Mouse (Mus musculus): ENCODE data around the gene Olfr1280.
"Not testable (repeated sequence)": the region's sequence is repeated elsewhere in the genome, so short reads cannot be mapped to it uniquely, and the experiment has no call there.

The Olfr1280 gene

DNA sequence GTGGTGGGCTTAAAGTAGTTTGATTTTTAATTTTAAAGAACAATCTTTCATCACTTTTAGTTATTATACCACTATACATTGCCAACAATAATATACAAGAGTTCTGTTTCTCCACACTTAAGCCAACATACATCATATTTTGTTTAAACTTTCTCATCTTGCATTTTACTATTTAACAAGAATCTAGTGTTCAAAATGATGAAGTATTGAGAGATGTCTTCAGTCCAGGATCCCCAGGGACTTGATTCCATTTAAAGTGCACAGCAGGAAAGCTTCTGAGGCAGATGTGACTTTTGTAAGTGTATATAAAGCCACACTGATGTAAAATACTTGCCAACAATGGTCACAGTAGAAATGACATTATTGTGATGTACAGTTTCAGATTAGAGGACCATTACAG, at the start of gene Olfr1280:
Gene Olfr1280, plus strand, starts transcription at position 301 of the 400 bp plus-strand sequence.
- DNase-seq (ENCODE audit: low spot score in 2 of 2): no peak

DNA sequence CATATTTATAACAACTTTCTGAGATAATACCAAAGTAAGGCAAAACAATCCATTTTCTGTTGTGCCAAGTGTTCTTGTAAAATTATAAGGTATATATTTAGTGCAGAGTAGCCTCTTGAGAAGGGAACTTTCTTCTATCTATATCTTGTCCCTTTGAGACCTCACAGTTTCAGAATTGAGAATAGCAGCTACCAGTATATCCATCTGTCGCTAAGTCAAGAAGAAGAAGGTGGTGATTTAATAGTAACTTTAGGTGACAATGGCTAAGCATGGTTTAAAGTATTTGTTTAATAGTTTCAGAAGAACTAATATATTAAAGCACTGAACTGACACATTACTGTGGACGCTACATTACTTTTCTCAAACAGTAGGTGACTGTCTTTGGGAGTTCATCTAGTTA, 39.8 kb upstream of the Olfr1280 start, which contains the start of gene Olfr1277:
Gene Olfr1277, minus strand, starts transcription at position 101 of the 400 bp plus-strand sequence.
- DNase-seq (ENCODE audit: low spot score in 2 of 2): no peak

DNA sequence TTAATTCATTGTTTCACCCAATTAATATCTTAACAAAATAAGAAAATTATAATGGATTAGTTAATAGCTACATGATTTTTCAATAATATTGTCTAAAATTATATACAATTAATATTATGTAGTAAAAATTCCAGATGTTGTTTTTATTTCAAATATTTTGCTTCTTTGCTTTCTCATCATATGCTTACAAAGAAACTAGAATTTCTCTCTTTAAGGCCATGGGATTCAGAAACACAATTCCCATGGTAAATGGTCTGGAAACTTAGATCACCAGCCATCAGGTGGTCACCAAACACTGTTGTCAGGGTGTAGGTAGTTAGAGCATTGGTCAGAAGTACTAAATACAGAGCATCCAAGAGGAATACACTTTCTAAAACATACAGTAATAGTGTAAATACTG, 24.0 kb upstream of the Olfr1280 start, which contains the start of gene Olfr1278:
Gene Olfr1278, plus strand, starts transcription at position 301 of the 400 bp plus-strand sequence.
- DNase-seq (ENCODE audit: low spot score in 2 of 2): no peak

- no peak for DNase-seq (ENCODE audit: low spot score in 2 of 2)
Observed at GRCm38 (mm10) chr2:111298541-111298940, 15.3 kb upstream of the Olfr1280 start.

DNA sequence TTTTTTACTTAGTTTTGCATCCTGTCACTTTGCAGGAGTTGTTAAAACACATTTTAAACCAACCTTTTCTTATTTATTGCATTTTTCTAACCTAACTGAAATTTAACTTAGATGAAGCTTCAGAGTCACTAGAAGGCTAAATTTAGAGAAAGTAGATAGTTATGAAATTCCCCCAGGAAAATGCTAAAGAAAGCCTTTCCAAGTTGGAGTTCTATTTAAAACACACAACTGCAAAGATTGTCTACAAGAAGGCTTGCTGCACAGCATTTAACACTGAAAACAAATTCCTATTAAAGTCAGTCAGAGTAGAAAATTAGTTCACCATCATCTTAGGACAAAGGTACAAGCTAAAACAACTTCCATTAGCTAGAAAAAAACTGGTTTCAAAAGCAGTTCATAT, 13.4 kb upstream of the Olfr1280 start, which contains the start of gene Olfr1279:
Gene Olfr1279, plus strand, starts transcription at position 262 of the 400 bp plus-strand sequence.
- DNase-seq (ENCODE audit: low spot score in 2 of 2): no peak

- no peak for DNase-seq (ENCODE audit: low spot score in 2 of 2)
Observed at GRCm38 (mm10) chr2:111326220-111326619, 12.4 kb downstream of the Olfr1280 start, which contains the start of gene Olfr1281. TSS of gene Olfr1281 (plus strand) at chr2:111326520.

DNA sequence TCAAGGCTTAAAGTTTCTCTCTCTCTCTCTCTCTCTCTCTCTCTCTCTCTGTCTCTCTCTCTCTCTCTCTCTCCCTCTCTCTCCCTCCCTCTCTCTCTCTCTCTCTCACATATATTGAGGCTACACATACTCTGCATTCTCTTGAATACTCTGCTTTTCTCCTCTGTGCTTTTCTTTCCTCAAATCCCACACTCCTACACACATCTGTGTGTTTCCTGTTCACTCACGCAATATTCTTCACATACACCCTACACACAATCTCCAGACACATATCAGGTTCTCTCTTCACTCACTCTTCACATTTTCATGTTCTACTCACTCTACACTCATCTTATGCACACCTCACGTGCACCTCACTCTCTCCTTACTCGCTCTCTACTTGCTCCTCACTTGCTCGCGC, 19.9 kb downstream of the Olfr1280 start:
- DNase-seq (ENCODE audit: low spot score in 2 of 2): not testable (repeated sequence)

GRCm38 (mm10) chr2:111335976-111336375, 22.2 kb downstream of the Olfr1280 start, which contains the start of gene Olfr1282:
TSS of gene Olfr1282 (minus strand) at chr2:111336076.
- no peak for DNase-seq (ENCODE audit: low spot score in 2 of 2)

- DNase-seq (ENCODE audit: low spot score in 2 of 2): no peak
Observed at GRCm38 (mm10) chr2:111366490-111366889, 52.7 kb downstream of the Olfr1280 start, which contains the start of gene Olfr1283. TSS of gene Olfr1283 (plus strand) at chr2:111366790.

DNA sequence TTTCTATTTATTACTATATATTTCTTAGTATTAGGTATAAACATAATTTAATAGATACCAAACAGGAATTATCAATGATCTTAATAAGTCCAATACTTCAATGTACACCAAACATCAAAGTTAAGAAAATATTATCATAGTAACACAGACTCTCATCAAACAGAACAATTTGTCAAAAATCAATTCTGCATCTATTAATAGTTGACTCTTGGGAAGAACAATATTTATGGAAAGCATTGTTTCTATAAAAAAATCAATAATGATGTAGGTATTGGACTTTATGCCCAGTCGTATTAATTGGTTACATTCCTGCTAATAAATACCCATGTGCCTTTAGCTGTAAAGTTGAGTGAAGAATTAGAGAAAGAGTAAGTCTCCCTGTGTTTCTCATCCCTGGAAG, 61.4 kb downstream of the Olfr1280 start, which contains the start of gene Olfr1284:
Gene Olfr1284, plus strand, starts transcription at position 301 of the 400 bp plus-strand sequence.
- no peak for DNase-seq (ENCODE audit: low spot score in 2 of 2)

All from frontal cortex, postnatal 25 days (tissue).